Mouse (Mus musculus) forebrain, embryonic 12.5 days (tissue): Measurements from ENCODE around the gene Senp5. TPM values are rescaled to one million over a fixed set of nuclear protein-coding genes. Genes with fewer than 3 reads are reported as not detected.
A peak's percentile ranks its signal among the peaks of the same experiment; 100 is the strongest.

Source experiments
- ATAC-seq: fragments of 200-750 bp; cut with Nextera tagmentation; 2 replicates; pipeline ENCODE4 v1.8.0; 2017; ENCODE audit warnings: moderate TSS enrichment; ENCODE audit not compliant: low FRiP score
- H3K27ac ChIP-seq: fragments of 300-500 bp; sonication (generic); 2 replicates; pipeline ENCODE4 v1.5.1; 2016; ENCODE audit warnings: mild to moderate bottlenecking
- H3K27me3 ChIP-seq: fragments of 300-500 bp; sonication (generic); 2 replicates; pipeline ENCODE4 v1.6.1; 2016; ENCODE audit warnings: mild to moderate bottlenecking
- H3K36me3 ChIP-seq: fragments of 300-500 bp; sonication (generic); replicated peaks from 2 replicates; pipeline ENCODE4 v1.6.1; 2016; ENCODE audit warnings: mild to moderate bottlenecking
- H3K4me1 ChIP-seq: fragments of 300-500 bp; sonication (generic); 2 replicates; pipeline ENCODE4 v1.6.1; 2016
- H3K4me2 ChIP-seq: fragments of 300-500 bp; sonication (generic); 2 replicates; pipeline ENCODE4 v1.6.1; 2016; ENCODE audit warnings: mild to moderate bottlenecking, moderate library complexity
- H3K4me3 ChIP-seq: fragments of 300-500 bp; sonication (generic); replicated peaks from 2 replicates; pipeline ENCODE4 v1.5.1; 2016; ENCODE audit warnings: mild to moderate bottlenecking
- H3K9ac ChIP-seq: fragments of 300-500 bp; sonication (generic); 2 replicates; pipeline ENCODE4 v1.6.1; 2016; ENCODE audit warnings: mild to moderate bottlenecking
- H3K9me3 ChIP-seq: fragments of 300-500 bp; sonication (generic); 2 replicates; pipeline ENCODE4 v1.6.1; 2016
- WGBS: fragments of 180-500 bp; shearing (Covaris S2); methylation state at CpG from one replicate; pipeline ENCODE4 v1.1.7; 2016; 5-methylcytosine and 5-hydroxymethylcytosine counted together
- polyA plus RNA-seq: library from polyadenylated mRNA; unstranded; fragments of >200 nt; fragmentation: Nextera tagmentation; extraction: Ambion mirVana; gene quantifications from 2 replicates; pipeline ENCODE4 v1.2.1, GENCODE M21; 2016

The Senp5 gene
- polyA plus RNA-seq, 1 experiment from 2014 or later, result 25.0 TPM

GRCm38 (mm10) chr16:31935091-31935979 lies 67.8 kb downstream of the Senp5 start:
- Histone ChIP-seq H3K9ac (peak overlapping the region; percentile 30; the same call in 1 of the 2 replicates), H3K4me3 (peak overlapping the region; percentile 28), H3K4me1 (peaks cover 37% of the 10 kb centered on the region), H3K9me3 (0 out of 2 replicates have a peak, but pooled peaks cover 5% of the 10 kb centered on the region), H3K27me3 (peaks cover 50% of the 10 kb centered on the region), H3K36me3 (no peaks in the 10 kb centered on the region), H3K4me2 (peak overlapping the region; percentile 83), H3K27ac (no peak overlapping the region)
- WGBS, result 5% methylated on average over 36 of the region's 36 CpGs
- ATAC-seq, result no peak

- ATAC-seq, result no peak
- 0 out of 2 replicates have a peak, but pooled peaks cover 5% of the 10 kb centered on the region for H3K9me3 ChIP-seq
- H3K27me3 ChIP-seq, result peaks cover 56% of the 10 kb centered on the region
- H3K36me3 ChIP-seq, result no peaks in the 10 kb centered on the region
- peak overlapping the region; percentile 30; the same call in 1 of the 2 replicates for H3K9ac ChIP-seq
- no peak overlapping the region for H3K27ac ChIP-seq
- peaks cover 37% of the 10 kb centered on the region for H3K4me1 ChIP-seq
- 12% methylated on average over 13 of the region's 13 CpGs for WGBS
- peak overlapping the region; percentile 50 for H3K4me3 ChIP-seq
- H3K4me2 ChIP-seq, result peak overlapping the region; percentile 83
These were observed 68.5 kb downstream of the Senp5 start for GRCm38 (mm10) chr16:31934550-31935010.

GRCm38 (mm10) chr16:31933751-31934549 lies 69.1 kb downstream of the Senp5 start, which contains the start of gene Pigz:
Gene Pigz, plus strand, starts transcription at chr16:31933851.
- Histone ChIP-seq H3K9me3 (0 out of 2 replicates have a peak, but pooled peaks cover 5% of the 10 kb centered on the region), H3K4me3 (peak within 1 kb of the TSS; percentile 50), H3K27me3 (peaks cover 56% of the 10 kb centered on the region), H3K27ac (peak within 1 kb of the TSS; percentile 89), H3K36me3 (no peaks in the 10 kb centered on the region), H3K4me1 (peaks cover 37% of the 10 kb centered on the region), H3K4me2 (peak within 1 kb of the TSS; percentile 83), H3K9ac (peak within 1 kb of the TSS; percentile 60)
- ATAC-seq, result no peak
- 5% methylated on average over 42 of the region's 42 CpGs for WGBS

- peaks cover 56% of the 10 kb centered on the region for H3K27me3 ChIP-seq
- H3K4me2 ChIP-seq, result peak overlapping the region; percentile 83
- under 1% methylated on average over 50 of the region's 50 CpGs for WGBS
These were observed 70.0 kb downstream of the Senp5 start for GRCm38 (mm10) chr16:31932840-31933697.

GRCm38 (mm10) chr16:31932255-31932654 lies 70.8 kb downstream of the Senp5 start:
- peak; percentile 15; the same call in 1 of the 2 replicates for ATAC-seq
- H3K36me3 ChIP-seq, result no peaks in the 10 kb centered on the region
- H3K9ac ChIP-seq, result no peak overlapping the region
- 0 out of 2 replicates have a peak overlapping the region, but pooled peaks have one; percentile 89 for H3K27ac ChIP-seq
- peaks cover 37% of the 10 kb centered on the region for H3K4me1 ChIP-seq
- H3K4me2 ChIP-seq, result no peak overlapping the region
- H3K9me3 ChIP-seq, result 0 out of 2 replicates have a peak, but pooled peaks cover 5% of the 10 kb centered on the region
- H3K4me3 ChIP-seq, result no peak overlapping the region
- peaks cover 56% of the 10 kb centered on the region for H3K27me3 ChIP-seq
- WGBS, result 32% methylated on average over 5 of the region's 5 CpGs

More at GRCm38 (mm10) chr16:31932840-31933697, 70.0 kb downstream of the Senp5 start:
- Histone ChIP-seq H3K4me1 (peaks cover 37% of the 10 kb centered on the region), H3K9ac (peak overlapping the region; percentile 60), H3K36me3 (no peaks in the 10 kb centered on the region), H3K9me3 (0 out of 2 replicates have a peak, but pooled peaks cover 5% of the 10 kb centered on the region), H3K27ac (peak overlapping the region; percentile 89), H3K4me3 (peak overlapping the region; percentile 50)
- peak; percentile 96 for ATAC-seq

- no peak for ATAC-seq
- H3K36me3 ChIP-seq, result no peaks in the 10 kb centered on the region
- H3K4me3 ChIP-seq, result no peak overlapping the region
- WGBS, result 63% methylated on average over 17 of the region's 17 CpGs
- H3K9me3 ChIP-seq, result 0 out of 2 replicates have a peak, but pooled peaks cover 1% of the 10 kb centered on the region
- H3K9ac ChIP-seq, result no peak overlapping the region
- no peak overlapping the region for H3K27ac ChIP-seq
- H3K4me2 ChIP-seq, result no peak overlapping the region
- H3K27me3 ChIP-seq, result peaks cover 48% of the 10 kb centered on the region
- H3K4me1 ChIP-seq, result peaks cover 37% of the 10 kb centered on the region
These were observed 71.8 kb downstream of the Senp5 start for GRCm38 (mm10) chr16:31931330-31931729.

- no peak for ATAC-seq
- WGBS, result 94% methylated on average over 5 of the region's 5 CpGs
These were observed 75.7 kb downstream of the Senp5 start for GRCm38 (mm10) chr16:31927412-31927811.

GRCm38 (mm10) chr16:31926547-31927182 lies 76.4 kb downstream of the Senp5 start:
- Histone ChIP-seq H3K4me3 (no peak overlapping the region), H3K27me3 (peaks cover 15% of the 10 kb centered on the region; the same call in 1 of the 2 replicates), H3K9ac (no peak overlapping the region), H3K36me3 (no peaks in the 10 kb centered on the region), H3K4me1 (0 out of 2 replicates have a peak, but pooled peaks cover 3% of the 10 kb centered on the region), H3K27ac (no peak overlapping the region), H3K4me2 (no peak overlapping the region), H3K9me3 (no peaks in the 10 kb centered on the region)
- no peak for ATAC-seq
- WGBS, result 90% methylated on average over 13 of the region's 13 CpGs

More at GRCm38 (mm10) chr16:31927412-31927811, 75.7 kb downstream of the Senp5 start:
- Histone ChIP-seq H3K9me3 (no peaks in the 10 kb centered on the region), H3K36me3 (no peaks in the 10 kb centered on the region), H3K4me1 (peaks cover 7% of the 10 kb centered on the region; the same call in 1 of the 2 replicates), H3K9ac (no peak overlapping the region), H3K27ac (no peak overlapping the region), H3K27me3 (peaks cover 18% of the 10 kb centered on the region; the same call in 1 of the 2 replicates), H3K4me3 (no peak overlapping the region), H3K4me2 (no peak overlapping the region)

- H3K9me3 ChIP-seq, result no peaks in the 10 kb centered on the region
- H3K9ac ChIP-seq, result no peak overlapping the region
- H3K4me2 ChIP-seq, result no peak overlapping the region
- no peak for ATAC-seq
- H3K4me3 ChIP-seq, result no peak overlapping the region
- H3K27ac ChIP-seq, result no peak overlapping the region
- 83% methylated on average over 6 of the region's 6 CpGs for WGBS
- H3K27me3 ChIP-seq, result peaks cover 12% of the 10 kb centered on the region; the same call in 1 of the 2 replicates
- no peaks in the 10 kb centered on the region for H3K4me1 ChIP-seq
- H3K36me3 ChIP-seq, result no peaks in the 10 kb centered on the region
These were observed 77.0 kb downstream of the Senp5 start for GRCm38 (mm10) chr16:31926091-31926490.

GRCm38 (mm10) chr16:31924368-31924767 lies 78.7 kb downstream of the Senp5 start:
- H3K27me3 ChIP-seq, result no peaks in the 10 kb centered on the region
- H3K9me3 ChIP-seq, result no peaks in the 10 kb centered on the region
- H3K27ac ChIP-seq, result no peak overlapping the region
- no peaks in the 10 kb centered on the region for H3K4me1 ChIP-seq
- no peaks in the 10 kb centered on the region for H3K36me3 ChIP-seq
- no peak for ATAC-seq
- no peak overlapping the region for H3K4me3 ChIP-seq
- WGBS, result 88% methylated on average over 6 of the region's 6 CpGs
- H3K4me2 ChIP-seq, result no peak overlapping the region
- no peak overlapping the region for H3K9ac ChIP-seq
